Mouse (Mus musculus): ENCODE results near the gene Scfd2. TPM values are rescaled to one million over a fixed set of nuclear protein-coding genes. Genes with fewer than 3 reads are reported as not detected.

Gene Scfd2
- polyA plus RNA-seq, 1 experiment from 2014 or later: 14.9 TPM

DNA sequence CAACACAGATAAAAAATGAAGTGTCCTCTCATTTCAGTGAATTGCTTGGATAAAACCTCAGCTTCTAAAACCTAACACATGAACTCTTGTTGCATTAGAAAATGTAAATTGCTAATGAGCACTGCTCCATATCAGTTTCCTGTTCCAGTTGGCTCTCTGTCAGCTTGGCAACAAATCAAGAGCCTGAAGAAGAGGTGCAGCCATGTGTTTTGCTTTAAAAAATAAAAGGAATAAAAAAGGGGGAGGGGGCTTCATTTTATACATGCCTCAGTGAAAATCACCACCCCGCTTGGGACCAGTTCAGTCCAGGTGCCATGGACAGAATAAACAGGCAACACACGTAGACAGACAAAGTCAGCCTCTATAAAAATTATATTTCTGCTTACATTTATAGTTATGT is 142.7 kb downstream of the Scfd2 start:
- WGBS: 57% methylated on average over 2 of the region's 2 CpGs
- H3K27ac ChIP-seq (replicated peaks; ENCODE audit: low read depth, low read length): 0 out of 2 replicates have a peak overlapping the region, but pooled peaks have one; percentile 43
- no peak overlapping the region for H3K4me2 ChIP-seq (ENCODE audit: low read depth, low read length)
- H3K27me3 ChIP-seq (ENCODE audit: control insufficient read depth, insufficient read depth, low read length): no peaks in the 10 kb centered on the region
- ATAC-seq (replicated peaks; ENCODE audit: insufficient number of reproducible peaks, low FRiP score, low TSS enrichment, low read depth) (no peak), DNase-seq (ENCODE audit: low spot score) (peak; percentile 39)
- no peaks in the 10 kb centered on the region; the same call in none of the 2 replicates for H3K4me1 ChIP-seq (ENCODE audit: control insufficient read depth, insufficient read depth, low read length)
- H3K4me3 ChIP-seq (ENCODE audit: low read depth, low read length): no peak overlapping the region
- H3K9ac ChIP-seq (replicated peaks; ENCODE audit: low read length): no peak overlapping the region
- no peaks in the 10 kb centered on the region for H3K9me3 ChIP-seq (replicated peaks; ENCODE audit: control insufficient read depth, low read length)
- H3K36me3 ChIP-seq (replicated peaks; ENCODE audit: control insufficient read depth, insufficient read depth, low read depth, low read length): no peaks in the 10 kb centered on the region

DNA sequence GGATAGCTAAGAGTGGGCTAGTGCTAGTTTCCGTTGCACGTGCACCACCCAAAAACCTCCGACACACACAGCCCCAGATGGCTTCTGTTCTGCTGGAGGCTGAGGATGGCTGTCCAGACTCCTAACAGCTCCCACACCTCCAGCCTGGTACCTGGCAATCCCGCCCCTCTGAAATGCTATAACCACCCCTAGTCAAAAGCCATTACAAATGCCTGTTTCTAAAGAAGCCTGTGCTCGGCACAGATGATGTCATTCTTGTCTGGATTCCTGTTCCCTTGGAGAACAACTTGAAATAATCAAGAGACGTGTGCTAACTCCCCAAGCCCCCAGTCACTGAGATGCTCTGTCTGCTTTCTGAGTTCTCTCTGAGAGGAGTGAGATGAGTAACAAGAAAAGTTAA is 143.5 kb downstream of the Scfd2 start:
- Histone ChIP-seq H3K9ac (replicated peaks; ENCODE audit: low read length) (no peak overlapping the region), H3K9me3 (replicated peaks; ENCODE audit: control insufficient read depth, low read length) (no peaks in the 10 kb centered on the region), H3K27me3 (ENCODE audit: control insufficient read depth, insufficient read depth, low read length) (no peaks in the 10 kb centered on the region), H3K36me3 (replicated peaks; ENCODE audit: control insufficient read depth, insufficient read depth, low read depth, low read length) (no peaks in the 10 kb centered on the region), H3K27ac (replicated peaks; ENCODE audit: low read depth, low read length) (no peak overlapping the region), H3K4me3 (ENCODE audit: low read depth, low read length) (no peak overlapping the region), H3K4me2 (ENCODE audit: low read depth, low read length) (no peak overlapping the region), H3K4me1 (ENCODE audit: control insufficient read depth, insufficient read depth, low read length) (no peaks in the 10 kb centered on the region; the same call in none of the 2 replicates)
- WGBS: 38% methylated on average over 6 of the region's 6 CpGs
- DNase-seq (ENCODE audit: low spot score) (peak; percentile 70), ATAC-seq (replicated peaks; ENCODE audit: insufficient number of reproducible peaks, low FRiP score, low TSS enrichment, low read depth) (0 out of 2 replicates have a peak, but pooled peaks have one; percentile 36)

GRCm38 (mm10) chr5:74387143-74387886 is 144.2 kb downstream of the Scfd2 start:
- Histone ChIP-seq H3K4me2 (ENCODE audit: low read depth, low read length) (no peak overlapping the region), H3K4me1 (ENCODE audit: control insufficient read depth, insufficient read depth, low read length) (no peaks in the 10 kb centered on the region; the same call in none of the 2 replicates), H3K27ac (replicated peaks; ENCODE audit: low read depth, low read length) (0 out of 2 replicates have a peak overlapping the region, but pooled peaks have one; percentile 13), H3K9ac (replicated peaks; ENCODE audit: low read length) (no peak overlapping the region), H3K27me3 (ENCODE audit: control insufficient read depth, insufficient read depth, low read length) (no peaks in the 10 kb centered on the region), H3K9me3 (replicated peaks; ENCODE audit: control insufficient read depth, low read length) (no peaks in the 10 kb centered on the region), H3K36me3 (replicated peaks; ENCODE audit: control insufficient read depth, insufficient read depth, low read depth, low read length) (no peaks in the 10 kb centered on the region), H3K4me3 (ENCODE audit: low read depth, low read length) (no peak overlapping the region)
- ATAC-seq (replicated peaks; ENCODE audit: insufficient number of reproducible peaks, low FRiP score, low TSS enrichment, low read depth): 0 out of 2 replicates have a peak, but pooled peaks have one; percentile 41
- WGBS: 50% methylated on average over 1 of the region's 1 CpGs
- DNase-seq (ENCODE audit: low spot score): no peak

DNA sequence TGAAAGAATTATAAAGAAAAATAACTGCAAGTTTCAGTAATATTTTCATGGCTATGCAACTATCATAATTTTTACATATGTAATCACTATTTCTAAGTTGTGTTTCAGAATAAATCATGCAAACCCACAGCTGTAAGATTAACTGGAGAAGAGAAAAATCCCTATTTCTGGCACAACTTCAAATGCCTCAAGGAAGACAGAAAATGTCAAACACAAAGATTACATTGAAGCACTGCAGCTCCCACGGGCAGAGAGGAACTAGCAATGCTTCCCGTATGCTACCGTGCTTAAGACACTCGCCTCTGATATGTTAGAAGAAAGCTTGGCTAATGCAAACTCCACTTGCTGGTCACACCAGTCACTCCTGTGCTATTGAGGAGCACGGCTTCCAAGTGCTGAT is 151.5 kb downstream of the Scfd2 start:
- Histone ChIP-seq H3K4me2 (ENCODE audit: low read depth, low read length) (no peak overlapping the region), H3K9ac (replicated peaks; ENCODE audit: low read length) (no peak overlapping the region), H3K27me3 (ENCODE audit: control insufficient read depth, insufficient read depth, low read length) (no peaks in the 10 kb centered on the region), H3K36me3 (replicated peaks; ENCODE audit: control insufficient read depth, insufficient read depth, low read depth, low read length) (no peaks in the 10 kb centered on the region), H3K27ac (replicated peaks; ENCODE audit: low read depth, low read length) (no peak overlapping the region), H3K4me3 (ENCODE audit: low read depth, low read length) (no peak overlapping the region), H3K9me3 (replicated peaks; ENCODE audit: control insufficient read depth, low read length) (no peaks in the 10 kb centered on the region), H3K4me1 (ENCODE audit: control insufficient read depth, insufficient read depth, low read length) (no peaks in the 10 kb centered on the region)
- ATAC-seq (replicated peaks; ENCODE audit: insufficient number of reproducible peaks, low FRiP score, low TSS enrichment, low read depth) (no peak), DNase-seq (ENCODE audit: low spot score) (no peak)
- WGBS: 69% methylated on average over 5 of the region's 5 CpGs

DNA sequence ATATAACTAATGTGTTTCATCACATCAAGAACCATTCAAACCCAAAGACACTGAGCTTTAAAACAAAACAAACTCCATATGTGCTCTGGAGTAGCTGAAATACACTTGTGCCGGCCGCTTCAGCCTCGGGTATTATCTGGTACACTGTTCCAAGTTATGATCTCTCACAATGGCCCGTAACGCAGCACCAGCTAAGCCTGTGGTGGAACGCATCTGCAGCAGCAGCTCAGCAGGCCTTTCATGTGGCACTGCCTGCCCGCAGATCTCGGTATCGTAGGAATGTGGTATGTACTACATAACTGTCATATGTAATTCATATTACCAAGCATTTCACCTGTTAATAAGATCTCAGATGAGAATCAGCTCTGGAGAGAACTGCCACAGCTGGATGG is 164.9 kb downstream of the Scfd2 start:
- Histone ChIP-seq H3K4me1 (ENCODE audit: control insufficient read depth, insufficient read depth, low read length) (no peaks in the 10 kb centered on the region), H3K27me3 (ENCODE audit: control insufficient read depth, insufficient read depth, low read length) (no peaks in the 10 kb centered on the region), H3K9me3 (replicated peaks; ENCODE audit: control insufficient read depth, low read length) (no peaks in the 10 kb centered on the region), H3K36me3 (replicated peaks; ENCODE audit: control insufficient read depth, insufficient read depth, low read depth, low read length) (no peaks in the 10 kb centered on the region), H3K9ac (replicated peaks; ENCODE audit: low read length) (no peak overlapping the region), H3K4me2 (ENCODE audit: low read depth, low read length) (no peak overlapping the region), H3K27ac (replicated peaks; ENCODE audit: low read depth, low read length) (no peak overlapping the region), H3K4me3 (ENCODE audit: low read depth, low read length) (no peak overlapping the region)
- WGBS: 54% methylated on average over 9 of the region's 9 CpGs
- DNase-seq (ENCODE audit: low spot score) (no peak), ATAC-seq (replicated peaks; ENCODE audit: insufficient number of reproducible peaks, low FRiP score, low TSS enrichment, low read depth) (no peak)

- Histone ChIP-seq H3K4me3 (ENCODE audit: low read depth, low read length) (no peak overlapping the region), H3K9ac (replicated peaks; ENCODE audit: low read length) (no peak overlapping the region), H3K4me2 (ENCODE audit: low read depth, low read length) (no peak overlapping the region), H3K36me3 (replicated peaks; ENCODE audit: control insufficient read depth, insufficient read depth, low read depth, low read length) (no peaks in the 10 kb centered on the region), H3K27me3 (ENCODE audit: control insufficient read depth, insufficient read depth, low read length) (no peaks in the 10 kb centered on the region), H3K9me3 (replicated peaks; ENCODE audit: control insufficient read depth, low read length) (no peaks in the 10 kb centered on the region), H3K4me1 (ENCODE audit: control insufficient read depth, insufficient read depth, low read length) (no peaks in the 10 kb centered on the region), H3K27ac (replicated peaks; ENCODE audit: low read depth, low read length) (no peak overlapping the region)
- WGBS: 40% methylated on average over 4 of the region's 4 CpGs
- ATAC-seq (replicated peaks; ENCODE audit: insufficient number of reproducible peaks, low FRiP score, low TSS enrichment, low read depth) (no peak), DNase-seq (ENCODE audit: low spot score) (no peak)
Observed at GRCm38 (mm10) chr5:74365984-74366709, 165.4 kb downstream of the Scfd2 start.

- no peak overlapping the region for H3K9ac ChIP-seq (replicated peaks; ENCODE audit: low read length)
- 46% methylated on average over 6 of the region's 6 CpGs for WGBS
- ATAC-seq (replicated peaks; ENCODE audit: insufficient number of reproducible peaks, low FRiP score, low TSS enrichment, low read depth): no peak
Observed at GRCm38 (mm10) chr5:74365408-74365807, 166.2 kb downstream of the Scfd2 start.

GRCm38 (mm10) chr5:74363296-74363695 is 168.3 kb downstream of the Scfd2 start:
- no peaks in the 10 kb centered on the region for H3K9me3 ChIP-seq (replicated peaks; ENCODE audit: control insufficient read depth, low read length)
- DNase-seq (ENCODE audit: low spot score) (peak; percentile 45), ATAC-seq (replicated peaks; ENCODE audit: insufficient number of reproducible peaks, low FRiP score, low TSS enrichment, low read depth) (no peak)
- H3K36me3 ChIP-seq (replicated peaks; ENCODE audit: control insufficient read depth, insufficient read depth, low read depth, low read length): no peaks in the 10 kb centered on the region
- no peaks in the 10 kb centered on the region for H3K27me3 ChIP-seq (ENCODE audit: control insufficient read depth, insufficient read depth, low read length)
- no peaks in the 10 kb centered on the region for H3K4me1 ChIP-seq (ENCODE audit: control insufficient read depth, insufficient read depth, low read length)
- H3K27ac ChIP-seq (replicated peaks; ENCODE audit: low read depth, low read length): no peak overlapping the region
- no peak overlapping the region for H3K4me3 ChIP-seq (ENCODE audit: low read depth, low read length)
- 9% methylated on average over 1 of the region's 1 CpGs for WGBS
- H3K9ac ChIP-seq (replicated peaks; ENCODE audit: low read length): no peak overlapping the region
- H3K4me2 ChIP-seq (ENCODE audit: low read depth, low read length): no peak overlapping the region

More at GRCm38 (mm10) chr5:74365408-74365807, 166.2 kb downstream of the Scfd2 start:
- H3K9me3 ChIP-seq (replicated peaks; ENCODE audit: control insufficient read depth, low read length): no peaks in the 10 kb centered on the region
- H3K4me1 ChIP-seq (ENCODE audit: control insufficient read depth, insufficient read depth, low read length): no peaks in the 10 kb centered on the region
- H3K27me3 ChIP-seq (ENCODE audit: control insufficient read depth, insufficient read depth, low read length): no peaks in the 10 kb centered on the region
- H3K4me3 ChIP-seq (ENCODE audit: low read depth, low read length): no peak overlapping the region
- peak; percentile 57 for DNase-seq (ENCODE audit: low spot score)
- no peak overlapping the region for H3K4me2 ChIP-seq (ENCODE audit: low read depth, low read length)
- no peak overlapping the region for H3K27ac ChIP-seq (replicated peaks; ENCODE audit: low read depth, low read length)
- H3K36me3 ChIP-seq (replicated peaks; ENCODE audit: control insufficient read depth, insufficient read depth, low read depth, low read length): no peaks in the 10 kb centered on the region
